Mouse (Mus musculus) neural tube, embryonic 14.5 days (tissue): Measurements from ENCODE around the gene Timm8b. TPM values are rescaled to one million over a fixed set of nuclear protein-coding genes. Genes with fewer than 3 reads are reported as not detected.

ENCODE experiments used
- ATAC-seq: fragments of 200-750 bp; cut with Nextera tagmentation; 2 replicates; pipeline ENCODE4 v1.8.0; 2017; ENCODE audit warnings: low read depth, mild to moderate bottlenecking, moderate TSS enrichment, moderate library complexity
- H3K27ac ChIP-seq: fragments of 300-500 bp; sonication (generic); 2 replicates; pipeline ENCODE4 v1.5.1; 2014; ENCODE audit warnings: low read depth, mild to moderate bottlenecking, control low read depth, low read length, moderate library complexity, mixed read lengths
- H3K27me3 ChIP-seq: fragments of 300-500 bp; sonication (generic); 2 replicates; pipeline ENCODE4 v1.6.1; 2014; ENCODE audit warnings: low read length; ENCODE audit not compliant: control insufficient read depth, insufficient read depth
- H3K36me3 ChIP-seq: fragments of 300-500 bp; sonication (generic); 2 replicates; pipeline ENCODE4 v1.6.1; 2014; ENCODE audit warnings: low read length, mixed read lengths; ENCODE audit not compliant: control insufficient read depth, insufficient read depth
- H3K4me1 ChIP-seq: fragments of 300-500 bp; sonication (generic); 2 replicates; pipeline ENCODE4 v1.6.1; 2014; ENCODE audit warnings: low read length; ENCODE audit not compliant: control insufficient read depth, insufficient read depth
- H3K4me2 ChIP-seq: fragments of 300-500 bp; sonication (generic); 2 replicates; pipeline ENCODE4 v1.6.1; 2014; ENCODE audit warnings: mild to moderate bottlenecking, low read depth, low read length, control low read depth
- H3K4me3 ChIP-seq: fragments of 300-500 bp; sonication (generic); 2 replicates; pipeline ENCODE4 v1.5.1; 2014; ENCODE audit warnings: low read depth, low read length, control low read depth, mixed read lengths
- H3K9ac ChIP-seq: fragments of 300-500 bp; sonication (generic); replicated peaks from 2 replicates; pipeline ENCODE4 v1.6.1; 2014; ENCODE audit warnings: low read depth, mild to moderate bottlenecking, control low read depth, low read length, mixed read lengths
- H3K9me3 ChIP-seq: fragments of 300-500 bp; sonication (generic); 2 replicates; pipeline ENCODE4 v1.6.1; 2016; ENCODE audit warnings: low read length; ENCODE audit not compliant: control insufficient read depth
- WGBS: fragments of 180-500 bp; shearing (Covaris S2); extraction: QIAGEN DNeasy Blood & Tissue Kit; methylation state at CpG from one replicate; pipeline ENCODE4 v1.1.7; 2014; 5-methylcytosine and 5-hydroxymethylcytosine counted together
- polyA plus RNA-seq: library from polyadenylated mRNA; unstranded; fragments of >200 nt; fragmentation: Nextera tagmentation; extraction: Ambion mirVana; gene quantifications from 2 replicates; pipeline ENCODE4 v1.2.1, GENCODE M21; 2014

The Timm8b gene
- polyA plus RNA-seq, 1 experiment from 2014 or later, result 448 TPM

GRCm38 (mm10) chr9:50594794-50595417 is 8.8 kb upstream of the Timm8b start:
- 80% methylated on average over 12 of the region's 12 CpGs for WGBS
- Histone ChIP-seq H3K36me3 (peaks cover 49% of the 10 kb centered on the region), H3K4me1 (no peaks in the 10 kb centered on the region), H3K9ac (no peak overlapping the region), H3K27me3 (no peaks in the 10 kb centered on the region), H3K4me3 (no peak overlapping the region), H3K27ac (no peak overlapping the region), H3K9me3 (no peaks in the 10 kb centered on the region), H3K4me2 (no peak overlapping the region)
- ATAC-seq, result no peak

DNA sequence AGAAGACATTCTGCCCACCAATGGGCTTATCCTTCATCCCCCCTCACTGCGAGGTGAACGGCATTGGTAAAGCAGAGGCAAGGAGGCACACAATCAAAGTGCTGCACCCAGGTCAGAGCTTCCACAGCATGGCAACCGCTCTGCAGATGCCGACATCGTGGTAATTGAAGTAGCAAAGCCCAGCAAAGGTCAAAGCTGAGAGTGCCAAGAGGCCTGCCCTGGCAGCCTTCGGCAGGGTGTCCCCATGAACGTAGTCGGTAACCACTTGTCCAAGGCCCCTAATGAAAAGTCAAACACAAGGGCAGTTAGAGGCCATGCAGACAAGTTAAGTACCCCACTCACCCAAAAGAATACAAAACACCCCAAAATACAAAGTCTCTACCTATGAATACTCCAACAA is 6.7 kb upstream of the Timm8b start:
- no peak overlapping the region for H3K27ac ChIP-seq
- H3K9me3 ChIP-seq, result no peaks in the 10 kb centered on the region
- H3K36me3 ChIP-seq, result peaks cover 55% of the 10 kb centered on the region
- H3K9ac ChIP-seq, result no peak overlapping the region
- H3K27me3 ChIP-seq, result no peaks in the 10 kb centered on the region
- no peak overlapping the region for H3K4me3 ChIP-seq
- H3K4me2 ChIP-seq, result no peak overlapping the region
- ATAC-seq, result no peak
- 98% methylated on average over 8 of the region's 8 CpGs for WGBS
- peaks cover under 1% of the 10 kb centered on the region for H3K4me1 ChIP-seq

GRCm38 (mm10) chr9:50601536-50601935 is 2.2 kb upstream of the Timm8b start:
- H3K27ac ChIP-seq, result no peak overlapping the region
- H3K4me2 ChIP-seq, result no peak overlapping the region
- H3K4me1 ChIP-seq, result peaks cover 18% of the 10 kb centered on the region
- no peak overlapping the region for H3K9ac ChIP-seq
- H3K4me3 ChIP-seq, result no peak overlapping the region
- peaks cover 44% of the 10 kb centered on the region for H3K36me3 ChIP-seq
- no peaks in the 10 kb centered on the region for H3K9me3 ChIP-seq
- ATAC-seq, result no peak
- H3K27me3 ChIP-seq, result no peaks in the 10 kb centered on the region
- WGBS, result 76% methylated on average over 6 of the region's 6 CpGs

DNA sequence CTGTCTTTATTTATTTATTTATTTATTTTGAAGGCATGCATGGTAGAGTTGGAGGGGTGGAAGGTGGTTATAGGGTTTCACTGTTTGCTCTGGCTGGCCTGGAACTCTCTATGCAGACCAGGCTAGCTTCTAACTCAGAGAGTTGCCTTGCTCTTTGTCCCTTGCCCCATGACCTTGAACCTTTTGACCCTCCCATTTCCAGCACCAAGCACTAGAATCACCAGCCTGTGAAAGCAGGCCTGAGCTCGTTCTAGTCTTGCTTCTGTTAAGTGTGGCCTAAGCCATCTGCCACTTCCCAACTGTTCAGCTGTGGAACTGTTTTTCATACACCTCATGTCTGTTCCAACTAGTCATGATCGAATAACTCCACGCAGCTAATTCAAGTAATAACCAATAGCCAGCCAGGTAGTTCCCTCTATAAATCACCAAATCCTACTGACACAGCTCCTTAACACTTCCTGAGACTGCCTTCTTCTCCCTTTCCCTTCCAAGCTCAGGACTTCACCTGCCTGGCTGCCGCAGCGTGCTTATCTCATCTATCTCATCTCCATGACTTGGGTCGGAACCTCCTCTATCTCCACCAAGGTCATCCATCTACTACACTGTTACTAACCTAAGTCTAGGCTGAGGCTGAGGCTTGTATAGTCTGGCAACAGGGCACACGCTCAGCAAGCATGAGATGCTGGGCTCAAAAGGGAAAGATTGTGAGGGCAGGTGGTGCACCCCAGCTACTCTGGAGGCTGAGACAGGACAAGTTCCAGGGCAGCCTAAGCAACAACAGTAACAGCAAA is 1.5 kb upstream of the Timm8b start:
- no peak for ATAC-seq
- no peak overlapping the region for H3K27ac ChIP-seq
- no peaks in the 10 kb centered on the region for H3K9me3 ChIP-seq
- peaks cover 18% of the 10 kb centered on the region for H3K4me1 ChIP-seq
- H3K27me3 ChIP-seq, result no peaks in the 10 kb centered on the region
- peak overlapping the region; percentile 86; the same call in 1 of the 2 replicates for H3K4me3 ChIP-seq
- H3K4me2 ChIP-seq, result peak overlapping the region; percentile 93
- no peak overlapping the region; the same call in 1 of the 2 replicates for H3K9ac ChIP-seq
- peaks cover 39% of the 10 kb centered on the region for H3K36me3 ChIP-seq
- 89% methylated on average over 7 of the region's 7 CpGs for WGBS

- ATAC-seq, result peak; percentile 90
- Histone ChIP-seq H3K9ac (peak overlapping the region; percentile 64), H3K4me3 (peak overlapping the region; percentile 86), H3K27me3 (no peaks in the 10 kb centered on the region), H3K9me3 (no peaks in the 10 kb centered on the region), H3K4me1 (peaks cover 18% of the 10 kb centered on the region), H3K27ac (peak overlapping the region; percentile 75), H3K36me3 (peaks cover 24% of the 10 kb centered on the region), H3K4me2 (peak overlapping the region; percentile 69)
- 0% methylated on average over 24 of the region's 24 CpGs for WGBS
Observed at GRCm38 (mm10) chr9:50603998-50604324, 251 bp downstream of the Timm8b start.

- no peaks in the 10 kb centered on the region for H3K27me3 ChIP-seq
Observed at GRCm38 (mm10) chr9:50604338-50604737, 628 bp downstream of the Timm8b start.

GRCm38 (mm10) chr9:50612115-50612514 is 8.4 kb downstream of the Timm8b start:
- Histone ChIP-seq H3K27ac (no peak overlapping the region), H3K27me3 (no peaks in the 10 kb centered on the region), H3K4me2 (no peak overlapping the region), H3K4me3 (no peak overlapping the region), H3K36me3 (peaks cover 33% of the 10 kb centered on the region), H3K9me3 (no peaks in the 10 kb centered on the region), H3K4me1 (peaks cover 9% of the 10 kb centered on the region), H3K9ac (no peak overlapping the region)
- WGBS, result 91% methylated on average over 4 of the region's 4 CpGs
- no peak for ATAC-seq

More at GRCm38 (mm10) chr9:50604338-50604737, 628 bp downstream of the Timm8b start:
- H3K36me3 ChIP-seq, result peaks cover 20% of the 10 kb centered on the region
- peak overlapping the region; percentile 86 for H3K4me3 ChIP-seq
- no peaks in the 10 kb centered on the region for H3K9me3 ChIP-seq
- no peak for ATAC-seq
- H3K27ac ChIP-seq, result peak overlapping the region; percentile 75
- H3K9ac ChIP-seq, result peak overlapping the region; percentile 64
- H3K4me2 ChIP-seq, result peak overlapping the region; percentile 69
- H3K4me1 ChIP-seq, result peaks cover 18% of the 10 kb centered on the region
- 3% methylated on average over 6 of the region's 6 CpGs for WGBS

DNA sequence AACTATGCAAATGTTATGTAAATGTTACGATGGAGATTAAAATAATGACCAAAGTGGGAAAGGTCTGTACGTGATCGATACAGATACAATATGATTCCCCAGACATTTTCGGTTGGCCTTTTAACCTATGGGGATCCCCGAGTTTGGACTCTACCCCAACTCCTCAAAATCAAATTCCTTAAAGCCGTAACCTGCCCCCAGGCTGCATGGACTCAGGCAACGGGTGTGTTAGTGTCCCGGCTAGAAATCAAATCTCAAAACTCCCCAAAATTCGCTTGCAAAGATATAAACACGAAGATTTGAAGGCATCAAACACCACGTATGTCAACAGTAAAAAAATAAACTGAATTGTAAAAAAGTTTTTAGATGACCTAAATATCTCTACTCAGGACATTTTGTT is 12.5 kb downstream of the Timm8b start:
- no peaks in the 10 kb centered on the region for H3K9me3 ChIP-seq
- no peak overlapping the region for H3K27ac ChIP-seq
- H3K36me3 ChIP-seq, result peaks cover 22% of the 10 kb centered on the region; the same call in 1 of the 2 replicates
- H3K27me3 ChIP-seq, result no peaks in the 10 kb centered on the region
- peaks cover 9% of the 10 kb centered on the region for H3K4me1 ChIP-seq
- 43% methylated on average over 11 of the region's 11 CpGs for WGBS
- no peak for ATAC-seq
- peak overlapping the region; percentile 99 for H3K4me3 ChIP-seq
- peak overlapping the region; percentile 83 for H3K4me2 ChIP-seq
- peak overlapping the region; percentile 87 for H3K9ac ChIP-seq
